Mouse (Mus musculus): ENCODE measurements around the gene Chd9. TPM values are rescaled to one million over a fixed set of nuclear protein-coding genes. Genes with fewer than 3 reads are reported as not detected.

Gene Chd9
- polyA plus RNA-seq, 1 experiment from 2014 or later, result 52.0 TPM

- peaks cover 29% of the 10 kb centered on the region for H3K4me1 ChIP-seq (replicated peaks; ENCODE audit: control insufficient read depth, insufficient read depth, low read length)
- H3K27me3 ChIP-seq (ENCODE audit: control insufficient read depth, insufficient read depth, low read length), result no peaks in the 10 kb centered on the region
- H3K27ac ChIP-seq (ENCODE audit: low read depth, low read length), result no peak overlapping the region
- no peak overlapping the region for H3K4me2 ChIP-seq (ENCODE audit: low read depth, low read length, severe bottlenecking)
- H3K9me3 ChIP-seq (ENCODE audit: control insufficient read depth, low read length), result no peaks in the 10 kb centered on the region
- ATAC-seq (replicated peaks; ENCODE audit: low FRiP score), result no peak
- no peak overlapping the region for H3K9ac ChIP-seq (ENCODE audit: low read length)
- no peaks in the 10 kb centered on the region for H3K36me3 ChIP-seq (ENCODE audit: control insufficient read depth, insufficient read depth, low read length)
- 86% methylated on average over 6 of the region's 6 CpGs for WGBS
- no peak overlapping the region for H3K4me3 ChIP-seq (ENCODE audit: low read depth, low read length)
- no peak for DNase-seq (ENCODE audit: low spot score)
Observed at GRCm38 (mm10) chr8:90871375-90872080, 43.4 kb downstream of the Chd9 start.

GRCm38 (mm10) chr8:90873051-90873450, 44.9 kb downstream of the Chd9 start:
- Histone ChIP-seq H3K4me3 (ENCODE audit: low read depth, low read length) (no peak overlapping the region), H3K4me1 (replicated peaks; ENCODE audit: control insufficient read depth, insufficient read depth, low read length) (peaks cover 42% of the 10 kb centered on the region), H3K27ac (ENCODE audit: low read depth, low read length) (no peak overlapping the region), H3K27me3 (ENCODE audit: control insufficient read depth, insufficient read depth, low read length) (no peaks in the 10 kb centered on the region), H3K36me3 (ENCODE audit: control insufficient read depth, insufficient read depth, low read length) (no peaks in the 10 kb centered on the region), H3K9me3 (ENCODE audit: control insufficient read depth, low read length) (no peaks in the 10 kb centered on the region), H3K9ac (ENCODE audit: low read length) (no peak overlapping the region), H3K4me2 (ENCODE audit: low read depth, low read length, severe bottlenecking) (no peak overlapping the region)
- ATAC-seq (replicated peaks; ENCODE audit: low FRiP score) (no peak), DNase-seq (ENCODE audit: low spot score) (no peak)
- 84% methylated on average over 4 of the region's 4 CpGs for WGBS

GRCm38 (mm10) chr8:90876213-90876721, 48.1 kb downstream of the Chd9 start:
- Histone ChIP-seq H3K4me1 (replicated peaks; ENCODE audit: control insufficient read depth, insufficient read depth, low read length) (peaks cover 23% of the 10 kb centered on the region), H3K27ac (ENCODE audit: low read depth, low read length) (peak overlapping the region; percentile 86), H3K4me2 (ENCODE audit: low read depth, low read length, severe bottlenecking) (peak overlapping the region; percentile 58), H3K4me3 (ENCODE audit: low read depth, low read length) (peak overlapping the region; percentile 28; the same call in 1 of the 2 replicates), H3K9ac (ENCODE audit: low read length) (peak overlapping the region; percentile 57; the same call in 1 of the 2 replicates), H3K36me3 (ENCODE audit: control insufficient read depth, insufficient read depth, low read length) (no peaks in the 10 kb centered on the region), H3K27me3 (ENCODE audit: control insufficient read depth, insufficient read depth, low read length) (no peaks in the 10 kb centered on the region), H3K9me3 (ENCODE audit: control insufficient read depth, low read length) (no peaks in the 10 kb centered on the region)
- WGBS, result 3% methylated on average over 12 of the region's 12 CpGs
- DNase-seq (ENCODE audit: low spot score), result peak; percentile 72
- ATAC-seq (replicated peaks; ENCODE audit: low FRiP score), result peak; percentile 54

DNA sequence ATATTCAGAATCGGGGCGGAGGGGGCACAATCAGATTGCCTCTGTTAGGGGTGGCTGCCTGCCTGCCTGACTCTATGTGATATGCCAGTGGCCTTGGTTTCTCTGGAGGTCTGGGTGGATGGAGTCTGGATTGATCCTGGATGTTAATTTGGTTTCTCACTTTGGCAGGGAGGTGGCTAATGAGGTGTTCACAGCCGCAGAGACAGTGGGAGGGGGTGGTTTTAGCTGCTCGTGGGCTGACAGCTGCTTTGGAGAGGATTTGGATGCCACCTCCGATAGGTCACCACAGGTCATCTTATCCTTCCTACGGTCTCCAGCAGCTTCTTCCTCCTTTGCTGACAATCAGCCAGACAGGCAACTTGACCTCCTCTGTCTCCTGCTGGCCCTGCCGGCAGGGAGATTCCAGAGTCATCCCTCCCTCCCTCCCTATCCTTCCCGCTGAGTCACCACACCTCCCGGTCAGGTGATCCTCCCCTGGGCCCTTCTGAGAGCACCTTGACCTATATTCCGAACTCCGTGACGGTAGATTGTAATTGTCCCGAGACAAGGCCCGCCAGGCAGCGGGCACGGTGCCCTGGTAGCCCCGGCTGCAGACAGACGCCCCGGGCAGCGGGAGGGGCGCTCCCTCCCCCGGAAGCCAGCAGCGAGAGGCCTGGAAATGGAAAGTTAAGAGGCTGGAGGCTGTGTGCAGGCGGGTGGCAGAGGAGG, 48.7 kb downstream of the Chd9 start:
- WGBS, result 1% methylated on average over 23 of the region's 24 CpGs
- H3K4me1 ChIP-seq (replicated peaks; ENCODE audit: control insufficient read depth, insufficient read depth, low read length), result peaks cover 20% of the 10 kb centered on the region
- peak overlapping the region; percentile 28 for H3K4me3 ChIP-seq (ENCODE audit: low read depth, low read length)
- no peaks in the 10 kb centered on the region for H3K9me3 ChIP-seq (ENCODE audit: control insufficient read depth, low read length)
- H3K27ac ChIP-seq (ENCODE audit: low read depth, low read length), result peak overlapping the region; percentile 86
- ATAC-seq (replicated peaks; ENCODE audit: low FRiP score) (peak; percentile 67), DNase-seq (ENCODE audit: low spot score) (peak; percentile 66)
- peak overlapping the region; percentile 57 for H3K9ac ChIP-seq (ENCODE audit: low read length)
- no peaks in the 10 kb centered on the region for H3K36me3 ChIP-seq (ENCODE audit: control insufficient read depth, insufficient read depth, low read length)
- H3K27me3 ChIP-seq (ENCODE audit: control insufficient read depth, insufficient read depth, low read length), result no peaks in the 10 kb centered on the region
- peak overlapping the region; percentile 58 for H3K4me2 ChIP-seq (ENCODE audit: low read depth, low read length, severe bottlenecking)

GRCm38 (mm10) chr8:90877430-90877975, 49.4 kb downstream of the Chd9 start:
- peak; percentile 15; the same call in 1 of the 2 replicates for ATAC-seq (replicated peaks; ENCODE audit: low FRiP score)
- H3K9me3 ChIP-seq (ENCODE audit: control insufficient read depth, low read length), result no peaks in the 10 kb centered on the region
- WGBS, result 2% methylated on average over 11 of the region's 11 CpGs

DNA sequence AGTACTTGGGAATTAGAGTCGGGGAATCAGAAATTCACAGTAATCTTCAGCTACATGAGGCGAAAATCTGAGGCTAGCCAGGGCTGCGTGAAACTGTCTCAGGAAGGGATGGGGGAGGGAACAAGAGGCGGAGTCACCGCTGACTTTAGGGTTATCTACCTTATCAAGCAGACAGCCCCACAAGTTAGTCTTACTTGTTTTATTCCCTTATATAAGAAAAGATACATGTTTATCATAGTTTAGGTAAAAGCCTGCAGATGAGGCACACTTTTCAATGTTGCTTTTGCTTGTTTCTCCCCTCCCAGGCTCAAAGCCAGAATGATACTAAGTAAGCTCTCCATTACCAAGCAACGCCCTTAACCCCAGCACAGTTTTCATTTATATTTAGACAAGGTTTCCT, 50.4 kb downstream of the Chd9 start:
- H3K4me1 ChIP-seq (replicated peaks; ENCODE audit: control insufficient read depth, insufficient read depth, low read length), result peaks cover 20% of the 10 kb centered on the region
- no peaks in the 10 kb centered on the region for H3K9me3 ChIP-seq (ENCODE audit: control insufficient read depth, low read length)
- H3K4me2 ChIP-seq (ENCODE audit: low read depth, low read length, severe bottlenecking), result no peak overlapping the region
- 72% methylated on average over 6 of the region's 6 CpGs for WGBS
- ATAC-seq (replicated peaks; ENCODE audit: low FRiP score), result no peak
- H3K27ac ChIP-seq (ENCODE audit: low read depth, low read length), result no peak overlapping the region
- H3K9ac ChIP-seq (ENCODE audit: low read length), result no peak overlapping the region
- no peak overlapping the region for H3K4me3 ChIP-seq (ENCODE audit: low read depth, low read length)
- DNase-seq (ENCODE audit: low spot score), result no peak
- H3K27me3 ChIP-seq (ENCODE audit: control insufficient read depth, insufficient read depth, low read length), result no peaks in the 10 kb centered on the region
- no peaks in the 10 kb centered on the region for H3K36me3 ChIP-seq (ENCODE audit: control insufficient read depth, insufficient read depth, low read length)

More at GRCm38 (mm10) chr8:90877430-90877975, 49.4 kb downstream of the Chd9 start:
- Histone ChIP-seq H3K4me1 (replicated peaks; ENCODE audit: control insufficient read depth, insufficient read depth, low read length) (peaks cover 20% of the 10 kb centered on the region), H3K27me3 (ENCODE audit: control insufficient read depth, insufficient read depth, low read length) (no peaks in the 10 kb centered on the region), H3K27ac (ENCODE audit: low read depth, low read length) (peak overlapping the region; percentile 86), H3K4me2 (ENCODE audit: low read depth, low read length, severe bottlenecking) (peak overlapping the region; percentile 58), H3K36me3 (ENCODE audit: control insufficient read depth, insufficient read depth, low read length) (no peaks in the 10 kb centered on the region), H3K4me3 (ENCODE audit: low read depth, low read length) (peak overlapping the region; percentile 28), H3K9ac (ENCODE audit: low read length) (peak overlapping the region; percentile 57)
- DNase-seq (ENCODE audit: low spot score), result no peak

- Histone ChIP-seq H3K9me3 (ENCODE audit: control insufficient read depth, low read length) (no peaks in the 10 kb centered on the region), H3K4me3 (ENCODE audit: low read depth, low read length) (no peak overlapping the region), H3K4me1 (replicated peaks; ENCODE audit: control insufficient read depth, insufficient read depth, low read length) (peaks cover 20% of the 10 kb centered on the region), H3K9ac (ENCODE audit: low read length) (no peak overlapping the region), H3K36me3 (ENCODE audit: control insufficient read depth, insufficient read depth, low read length) (no peaks in the 10 kb centered on the region), H3K4me2 (ENCODE audit: low read depth, low read length, severe bottlenecking) (no peak overlapping the region), H3K27ac (ENCODE audit: low read depth, low read length) (no peak overlapping the region), H3K27me3 (ENCODE audit: control insufficient read depth, insufficient read depth, low read length) (no peaks in the 10 kb centered on the region)
- DNase-seq (ENCODE audit: low spot score), result no peak
- no peak for ATAC-seq (replicated peaks; ENCODE audit: low FRiP score)
- 85% methylated on average over 4 of the region's 4 CpGs for WGBS
Observed at GRCm38 (mm10) chr8:90880041-90880440, 51.9 kb downstream of the Chd9 start.

DNA sequence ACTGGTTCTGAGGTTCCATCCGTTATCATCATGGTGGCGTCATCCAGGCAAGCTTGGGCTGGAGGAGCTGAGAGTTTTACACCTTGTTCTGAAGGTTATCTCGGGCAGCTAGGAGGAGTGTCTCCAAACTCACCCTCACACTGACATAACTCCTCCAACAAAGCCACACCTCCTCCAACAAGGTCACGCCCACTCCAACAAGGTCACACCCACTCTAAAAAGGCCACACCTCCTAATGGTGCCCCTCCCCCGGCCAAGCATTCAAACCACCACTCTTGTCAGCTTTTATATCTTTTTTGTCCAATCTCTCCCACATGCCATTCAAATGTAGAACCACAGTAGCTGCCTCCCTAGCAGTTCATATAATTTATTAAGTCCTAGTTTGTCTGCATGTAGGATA, 53.0 kb downstream of the Chd9 start:
- Histone ChIP-seq H3K27me3 (ENCODE audit: control insufficient read depth, insufficient read depth, low read length) (no peaks in the 10 kb centered on the region), H3K36me3 (ENCODE audit: control insufficient read depth, insufficient read depth, low read length) (no peaks in the 10 kb centered on the region), H3K9me3 (ENCODE audit: control insufficient read depth, low read length) (no peaks in the 10 kb centered on the region), H3K4me1 (replicated peaks; ENCODE audit: control insufficient read depth, insufficient read depth, low read length) (peaks cover 16% of the 10 kb centered on the region), H3K4me3 (ENCODE audit: low read depth, low read length) (no peak overlapping the region), H3K9ac (ENCODE audit: low read length) (no peak overlapping the region), H3K27ac (ENCODE audit: low read depth, low read length) (no peak overlapping the region), H3K4me2 (ENCODE audit: low read depth, low read length, severe bottlenecking) (no peak overlapping the region)
- 91% methylated on average over 5 of the region's 5 CpGs for WGBS
- DNase-seq (ENCODE audit: low spot score), result no peak
- no peak for ATAC-seq (replicated peaks; ENCODE audit: low FRiP score)
